ENCODE assay signal across 20 mouse cellular contexts in the genomic region with DNA sequence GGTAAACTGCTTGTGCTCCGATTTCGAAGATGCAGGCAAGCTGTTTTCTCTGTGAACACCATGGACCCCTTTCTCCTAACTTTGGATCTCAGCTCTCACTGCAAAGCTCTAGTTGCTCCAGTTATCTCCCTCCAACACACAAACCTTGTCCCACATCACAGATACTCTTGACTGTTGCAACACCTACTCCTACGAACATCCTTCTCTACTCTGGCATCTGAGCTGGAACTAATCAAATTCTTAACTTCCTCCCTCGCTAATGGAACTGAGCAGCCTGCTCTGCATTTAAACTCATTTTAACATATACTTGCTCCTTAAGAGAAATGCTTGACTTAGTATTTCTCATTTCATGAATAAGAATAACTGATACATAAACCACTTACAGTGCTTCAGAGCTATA. TPM values are rescaled to one million over a fixed set of nuclear protein-coding genes. Genes with fewer than 3 reads are reported as not detected.
"Had no signal": no experiment of that assay in that cellular context is flagged by ENCODE, and none has a peak within 500 bp of the region (broad histone marks: within the 10 kb centered on the region; RNA-seq: fewer than 3 reads in every experiment).

No protein-coding gene starts in this region.

- ATAC-seq: intestine, postnatal 0 days; midbrain, embryonic 16.5 days had no signal

- DNase-seq: kidney, adult 2 months; kidney, postnatal 25 days; layer of hippocampus, adult 9-11 months; liver, embryonic 13.5 days; lung, adult 2 months; lung, postnatal 14 days; lung, postnatal 4 days; retina, postnatal 1 day; thymus, postnatal 25 days had no signal

RNA-seq across cellular contexts. Expression of gene Ros1, which starts 9.1 kb away (rescaled TPM):
- total RNA-seq: layer of hippocampus, adult 2 months; layer of hippocampus, postnatal 25 days; left cerebral cortex, adult 2 months; left cerebral cortex, postnatal 25 days; liver, adult 2 months; megakaryocyte progenitor cell, adult 5-6 weeks; megakaryocyte-erythroid progenitor cell, adult 5-6 weeks; monocyte, adult 5-6 weeks; neutrophil, adult 5-6 weeks had no signal

RNA-seq across cellular contexts. Expression of gene Dcbld1, which starts 47.5 kb away (rescaled TPM):
- total RNA-seq: megakaryocyte-erythroid progenitor cell, adult 5-6 weeks had no signal
